Mouse (Mus musculus): ENCODE data around the gene Pcnx3. TPM values are rescaled to one million over a fixed set of nuclear protein-coding genes. Genes with fewer than 3 reads are reported as not detected.
A peak's percentile ranks its signal among the peaks of the same experiment; 100 is the strongest.
"Not testable (repeated sequence)": the region's sequence is repeated elsewhere in the genome, so short reads cannot be mapped to it uniquely, and the experiment has no call there.

The Pcnx3 gene
- polyA plus RNA-seq, 1 experiment from 2014 or later: 35.0 TPM

- peak overlapping the region; percentile 100 for H3K4me2 ChIP-seq (replicated peaks)
- no peaks in the 10 kb centered on the region for H3K9me3 ChIP-seq (replicated peaks)
- whole genome bisulfite sequencing: 1% methylated on average over 7 of the region's 7 CpGs
- no peaks in the 10 kb centered on the region for H3K27me3 ChIP-seq
- peak overlapping the region; percentile 90 for H3K4me3 ChIP-seq
- H3K36me3 ChIP-seq: peaks cover 53% of the 10 kb centered on the region
- H3K9ac ChIP-seq: peak overlapping the region; percentile 73
- H3K4me1 ChIP-seq: peaks cover 55% of the 10 kb centered on the region
- peak overlapping the region; percentile 74 for H3K27ac ChIP-seq
- ATAC-seq (ENCODE audit: low FRiP score): no peak
Measured at GRCm38 (mm10) chr19:5689088-5689428, 350 bp upstream of the Pcnx3 start.

GRCm38 (mm10) chr19:5687738-5688137 lies 970 bp downstream of the Pcnx3 start:
- no peaks in the 10 kb centered on the region for H3K9me3 ChIP-seq (replicated peaks)
- H3K4me1 ChIP-seq: peaks cover 44% of the 10 kb centered on the region
- ATAC-seq (ENCODE audit: low FRiP score): no peak
- 20% methylated on average over 9 of the region's 9 CpGs for WGBS
- H3K4me2 ChIP-seq (replicated peaks): peak overlapping the region; percentile 100
- H3K36me3 ChIP-seq: peaks cover 55% of the 10 kb centered on the region
- H3K27ac ChIP-seq: peak overlapping the region; percentile 89
- peak overlapping the region; percentile 94 for H3K9ac ChIP-seq
- peak overlapping the region; percentile 90 for H3K4me3 ChIP-seq
- H3K27me3 ChIP-seq: no peaks in the 10 kb centered on the region

GRCm38 (mm10) chr19:5686954-5687353 lies 1.8 kb downstream of the Pcnx3 start:
- H3K27me3 ChIP-seq; H3K9me3 ChIP-seq (replicated peaks); H3K27ac ChIP-seq; ATAC-seq (ENCODE audit: low FRiP score): not testable (repeated sequence)
- Histone ChIP-seq H3K4me3 (peak overlapping the region; percentile 90; the same call in 1 of the 2 replicates), H3K36me3 (peaks cover 62% of the 10 kb centered on the region), H3K4me2 (replicated peaks) (peak overlapping the region; percentile 100), H3K4me1 (peaks cover 36% of the 10 kb centered on the region), H3K9ac (peak overlapping the region; percentile 94; the same call in 1 of the 2 replicates)
- WGBS: 91% methylated on average over 12 of the region's 12 CpGs

- peaks cover 62% of the 10 kb centered on the region for H3K36me3 ChIP-seq
- H3K4me1 ChIP-seq: peaks cover 31% of the 10 kb centered on the region
- no peaks in the 10 kb centered on the region for H3K27me3 ChIP-seq
- no peaks in the 10 kb centered on the region for H3K9me3 ChIP-seq (replicated peaks)
- ATAC-seq (ENCODE audit: low FRiP score): no peak
- WGBS: 93% methylated on average over 13 of the region's 13 CpGs
- no peak overlapping the region for H3K4me3 ChIP-seq
- no peak overlapping the region for H3K27ac ChIP-seq
- no peak overlapping the region for H3K9ac ChIP-seq
- H3K4me2 ChIP-seq (replicated peaks): no peak overlapping the region
Measured at GRCm38 (mm10) chr19:5686437-5686836, 2.3 kb downstream of the Pcnx3 start.

GRCm38 (mm10) chr19:5685861-5686260 lies 2.8 kb downstream of the Pcnx3 start:
- no peak overlapping the region for H3K4me2 ChIP-seq (replicated peaks)
- H3K4me1 ChIP-seq: peaks cover 25% of the 10 kb centered on the region
- H3K36me3 ChIP-seq: peaks cover 62% of the 10 kb centered on the region
- H3K27me3 ChIP-seq: no peaks in the 10 kb centered on the region
- no peak overlapping the region for H3K9ac ChIP-seq
- H3K27ac ChIP-seq: no peak overlapping the region
- no peak overlapping the region for H3K4me3 ChIP-seq
- no peaks in the 10 kb centered on the region for H3K9me3 ChIP-seq (replicated peaks)
- WGBS: 95% methylated on average over 11 of the region's 11 CpGs
- no peak for ATAC-seq (ENCODE audit: low FRiP score)

- no peak overlapping the region for H3K4me3 ChIP-seq
Measured at GRCm38 (mm10) chr19:5685431-5685830, 3.3 kb downstream of the Pcnx3 start.

GRCm38 (mm10) chr19:5684985-5685384 lies 3.7 kb downstream of the Pcnx3 start:
- H3K9me3 ChIP-seq (replicated peaks): no peaks in the 10 kb centered on the region
- no peak overlapping the region for H3K4me3 ChIP-seq
- no peak overlapping the region for H3K9ac ChIP-seq
- no peak overlapping the region for H3K27ac ChIP-seq
- no peak overlapping the region for H3K4me2 ChIP-seq (replicated peaks)
- H3K4me1 ChIP-seq: peaks cover 17% of the 10 kb centered on the region
- H3K27me3 ChIP-seq: no peaks in the 10 kb centered on the region
- H3K36me3 ChIP-seq: peaks cover 67% of the 10 kb centered on the region
- 95% methylated on average over 13 of the region's 13 CpGs for WGBS
- no peak for ATAC-seq (ENCODE audit: low FRiP score)

More at GRCm38 (mm10) chr19:5685431-5685830, 3.3 kb downstream of the Pcnx3 start:
- Histone ChIP-seq H3K36me3 (peaks cover 63% of the 10 kb centered on the region), H3K27me3 (no peaks in the 10 kb centered on the region), H3K9me3 (replicated peaks) (no peaks in the 10 kb centered on the region), H3K4me1 (peaks cover 21% of the 10 kb centered on the region), H3K4me2 (replicated peaks) (no peak overlapping the region), H3K27ac (no peak overlapping the region), H3K9ac (no peak overlapping the region)
- no peak for ATAC-seq (ENCODE audit: low FRiP score)
- WGBS: 94% methylated on average over 19 of the region's 19 CpGs

- H3K9me3 ChIP-seq (replicated peaks): no peaks in the 10 kb centered on the region
- peaks cover 75% of the 10 kb centered on the region for H3K36me3 ChIP-seq
- no peak overlapping the region for H3K9ac ChIP-seq
- H3K4me2 ChIP-seq (replicated peaks): no peak overlapping the region
- no peaks in the 10 kb centered on the region for H3K27me3 ChIP-seq
- no peak overlapping the region for H3K4me3 ChIP-seq
- WGBS: 90% methylated on average over 12 of the region's 12 CpGs
- peaks cover 11% of the 10 kb centered on the region for H3K4me1 ChIP-seq
- H3K27ac ChIP-seq: no peak overlapping the region
- no peak for ATAC-seq (ENCODE audit: low FRiP score)
Measured at GRCm38 (mm10) chr19:5684236-5684635, 4.5 kb downstream of the Pcnx3 start.

- Histone ChIP-seq H3K4me1 (no peaks in the 10 kb centered on the region), H3K27me3 (no peaks in the 10 kb centered on the region), H3K27ac (no peak overlapping the region), H3K36me3 (peaks cover 97% of the 10 kb centered on the region), H3K4me2 (replicated peaks) (no peak overlapping the region), H3K9ac (no peak overlapping the region), H3K9me3 (replicated peaks) (no peaks in the 10 kb centered on the region), H3K4me3 (no peak overlapping the region)
- no peak for ATAC-seq (ENCODE audit: low FRiP score)
- 89% methylated on average over 4 of the region's 4 CpGs for WGBS
Measured at GRCm38 (mm10) chr19:5680432-5680831, 8.3 kb downstream of the Pcnx3 start.

- ATAC-seq (ENCODE audit: low FRiP score): no peak
- H3K27ac ChIP-seq: no peak overlapping the region
- no peaks in the 10 kb centered on the region for H3K9me3 ChIP-seq (replicated peaks)
- H3K4me3 ChIP-seq: no peak overlapping the region
- peaks cover 87% of the 10 kb centered on the region for H3K36me3 ChIP-seq
- no peak overlapping the region for H3K4me2 ChIP-seq (replicated peaks)
- no peaks in the 10 kb centered on the region for H3K27me3 ChIP-seq
- no peak overlapping the region for H3K9ac ChIP-seq
- peaks cover 7% of the 10 kb centered on the region for H3K4me1 ChIP-seq
- WGBS: 88% methylated on average over 4 of the region's 4 CpGs
Measured at GRCm38 (mm10) chr19:5668372-5668771, 20.3 kb downstream of the Pcnx3 start.

GRCm38 (mm10) chr19:5666386-5666785 lies 22.3 kb downstream of the Pcnx3 start:
- no peak overlapping the region for H3K27ac ChIP-seq
- peaks cover 68% of the 10 kb centered on the region for H3K36me3 ChIP-seq
- no peak overlapping the region for H3K9ac ChIP-seq
- peaks cover 18% of the 10 kb centered on the region for H3K4me1 ChIP-seq
- H3K4me2 ChIP-seq (replicated peaks): no peak overlapping the region
- H3K27me3 ChIP-seq: no peaks in the 10 kb centered on the region
- WGBS: 95% methylated on average over 18 of the region's 18 CpGs
- no peak overlapping the region for H3K4me3 ChIP-seq
- ATAC-seq (ENCODE audit: low FRiP score): no peak
- H3K9me3 ChIP-seq (replicated peaks): no peaks in the 10 kb centered on the region

GRCm38 (mm10) chr19:5665465-5665864 lies 23.2 kb downstream of the Pcnx3 start:
- no peak for ATAC-seq (ENCODE audit: low FRiP score)
- Histone ChIP-seq H3K27me3 (no peaks in the 10 kb centered on the region), H3K4me3 (no peak overlapping the region), H3K9ac (no peak overlapping the region), H3K36me3 (peaks cover 58% of the 10 kb centered on the region), H3K27ac (no peak overlapping the region), H3K4me2 (replicated peaks) (no peak overlapping the region), H3K4me1 (peaks cover 19% of the 10 kb centered on the region), H3K9me3 (replicated peaks) (no peaks in the 10 kb centered on the region)
- 89% methylated on average over 15 of the region's 15 CpGs for WGBS

- ATAC-seq (ENCODE audit: low FRiP score): no peak
- Histone ChIP-seq H3K27me3 (no peaks in the 10 kb centered on the region), H3K36me3 (peaks cover 51% of the 10 kb centered on the region), H3K4me1 (peaks cover 19% of the 10 kb centered on the region), H3K4me3 (no peak overlapping the region), H3K9me3 (replicated peaks) (no peaks in the 10 kb centered on the region), H3K9ac (no peak overlapping the region), H3K4me2 (replicated peaks) (no peak overlapping the region), H3K27ac (no peak overlapping the region)
- 94% methylated on average over 10 of the region's 10 CpGs for WGBS
Measured at GRCm38 (mm10) chr19:5664669-5665257, 23.9 kb downstream of the Pcnx3 start.

Data from hindbrain, embryonic 12.5 days (tissue).